Mouse (Mus musculus): Measurements from ENCODE around the gene Mrps14.

DNA sequence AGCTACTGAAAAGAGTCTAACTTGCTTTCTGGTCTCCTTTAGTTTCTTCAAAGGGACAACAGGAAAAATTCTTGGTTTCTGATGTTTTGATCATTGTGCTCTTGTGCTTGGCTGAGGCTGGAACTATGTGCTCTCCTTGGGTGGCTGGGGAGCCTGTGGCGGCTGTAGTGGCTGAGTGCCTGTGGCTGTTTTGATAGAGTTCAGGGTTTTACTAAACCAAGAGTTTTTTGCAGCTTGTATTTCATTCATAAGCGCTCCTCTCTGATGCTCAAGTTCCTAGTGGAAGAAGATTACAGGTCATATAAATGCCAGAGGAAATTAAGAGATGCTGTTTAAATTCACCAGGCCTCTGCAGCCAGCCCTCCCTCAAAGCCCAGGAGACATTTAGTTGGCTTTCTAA, 29.1 kb downstream of the Mrps14 start:
- no peak for TF ChIP-seq POLR2A (IDR thresholded peaks at IDR 0.05; ENCODE audit: borderline replicate concordance, extremely low read depth, insufficient read depth, insufficient read length, poor library complexity, severe bottlenecking)
- TF ChIP-seq CTCF (IDR thresholded peaks at IDR 0.05; ENCODE audit: borderline replicate concordance, extremely low read depth, insufficient read depth, insufficient read length) = no peak
